Mouse (Mus musculus): ENCODE data around the gene Myt1l. TPM values are rescaled to one million over a fixed set of nuclear protein-coding genes. Genes with fewer than 3 reads are reported as not detected.

Myt1l gene
- total and polyA plus RNA-seq, 2 experiments from 2014 or later: 0.34 TPM; not detected in 1

DNA sequence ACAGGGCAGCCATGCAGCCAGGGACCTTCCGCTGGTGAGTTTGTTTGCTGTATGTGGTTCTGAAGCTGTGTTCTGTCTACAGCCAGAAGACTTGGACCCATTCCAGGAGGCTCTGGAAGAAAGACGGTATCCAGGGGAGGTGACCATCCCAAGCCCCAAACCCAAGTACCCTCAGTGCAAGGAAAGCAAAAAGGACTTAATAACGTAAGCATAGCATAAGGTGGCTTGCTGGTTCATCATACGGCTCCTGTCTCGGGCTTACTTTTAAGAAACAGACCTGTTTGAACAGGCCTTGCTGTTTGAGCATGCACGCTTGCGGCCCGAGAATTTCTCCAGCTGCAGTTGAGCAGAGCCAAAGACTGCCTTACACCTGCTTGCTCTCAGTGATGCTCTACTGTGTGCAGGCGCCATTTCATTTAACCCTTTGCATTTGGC is 326.0 kb downstream of the Myt1l start:
- TF ChIP-seq CTCF (IDR thresholded peaks at IDR 0.05; ENCODE audit: low read depth) (no peak), EP300 (IDR thresholded peaks at IDR 0.05; ENCODE audit: low read depth) (no peak)
- DNase-seq (ENCODE audit: low spot score): no peak
- WGBS: 76% methylated on average over 9 of the region's 9 CpGs
- H3K36me3 ChIP-seq (replicated peaks; ENCODE audit: control insufficient read depth, insufficient read depth, low read length): no peaks in the 10 kb centered on the region
- H3K9ac ChIP-seq (replicated peaks; ENCODE audit: low read depth, low read length): no peak overlapping the region
- H3K9me3 ChIP-seq (replicated peaks; ENCODE audit: control insufficient read depth, low read length): no peaks in the 10 kb centered on the region
- H3K27ac ChIP-seq (ENCODE audit: low read depth): no peak overlapping the region
- H3K4me1 ChIP-seq (ENCODE audit: control insufficient read depth, insufficient read depth): no peaks in the 10 kb centered on the region
- H3K4me2 ChIP-seq (ENCODE audit: low read depth, low read length): no peak overlapping the region
- no peak for ATAC-seq (ENCODE audit: insufficient read depth, low read depth)
- no peaks in the 10 kb centered on the region for H3K27me3 ChIP-seq (ENCODE audit: control insufficient read depth, insufficient read depth, low read length)
- no peak overlapping the region for H3K4me3 ChIP-seq (ENCODE audit: low read depth, low read length)

- H3K4me1 ChIP-seq (ENCODE audit: control insufficient read depth, insufficient read depth): no peaks in the 10 kb centered on the region
- H3K9ac ChIP-seq (replicated peaks; ENCODE audit: low read depth, low read length): no peak overlapping the region
- no peak overlapping the region for H3K4me3 ChIP-seq (ENCODE audit: low read depth, low read length)
- no peaks in the 10 kb centered on the region for H3K27me3 ChIP-seq (ENCODE audit: control insufficient read depth, insufficient read depth, low read length)
- H3K4me2 ChIP-seq (ENCODE audit: low read depth, low read length): no peak overlapping the region
- DNase-seq (ENCODE audit: low spot score): peak; percentile 26
- TF ChIP-seq EP300 (IDR thresholded peaks at IDR 0.05; ENCODE audit: low read depth) (no peak), CTCF (IDR thresholded peaks at IDR 0.05; ENCODE audit: low read depth) (peak; percentile 68)
- H3K36me3 ChIP-seq (replicated peaks; ENCODE audit: control insufficient read depth, insufficient read depth, low read length): no peaks in the 10 kb centered on the region
- no peak overlapping the region for H3K27ac ChIP-seq (ENCODE audit: low read depth)
- WGBS: 21% methylated on average over 5 of the region's 5 CpGs
- 0 out of 2 replicates have a peak, but pooled peaks have one; percentile 30 for ATAC-seq (ENCODE audit: insufficient read depth, low read depth)
- no peaks in the 10 kb centered on the region for H3K9me3 ChIP-seq (replicated peaks; ENCODE audit: control insufficient read depth, low read length)
Measured at GRCm38 (mm10) chr12:29855007-29855406, 326.8 kb downstream of the Myt1l start.

DNA sequence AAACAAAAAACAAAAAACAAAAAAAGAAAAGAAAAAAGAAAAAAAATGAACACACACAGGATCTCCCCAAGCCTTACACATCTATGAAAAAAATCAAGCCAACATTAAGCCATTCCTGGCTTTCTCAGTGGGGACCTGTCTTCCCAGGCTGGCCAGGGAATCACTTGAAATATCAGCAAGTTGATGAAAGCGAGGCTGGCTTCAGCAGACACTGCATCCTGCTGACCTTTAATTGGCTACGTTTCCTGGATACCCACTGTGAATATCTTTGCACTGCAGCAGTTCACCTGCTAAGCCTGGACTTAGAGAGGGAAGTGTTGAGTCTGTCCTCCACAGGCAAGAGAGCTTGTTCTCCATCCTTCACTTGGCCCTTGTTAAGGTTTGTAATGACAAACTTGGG is 332.8 kb downstream of the Myt1l start:
- no peaks in the 10 kb centered on the region for H3K27me3 ChIP-seq (ENCODE audit: control insufficient read depth, insufficient read depth, low read length)
- WGBS: 16% methylated on average over 2 of the region's 2 CpGs

GRCm38 (mm10) chr12:29868295-29868694 is 340.1 kb downstream of the Myt1l start:
- no peak overlapping the region for H3K4me2 ChIP-seq (ENCODE audit: low read depth, low read length)
- H3K27me3 ChIP-seq (ENCODE audit: control insufficient read depth, insufficient read depth, low read length): no peaks in the 10 kb centered on the region
- H3K4me1 ChIP-seq (ENCODE audit: control insufficient read depth, insufficient read depth): no peaks in the 10 kb centered on the region
- TF ChIP-seq CTCF (IDR thresholded peaks at IDR 0.05; ENCODE audit: low read depth): no peak
- TF ChIP-seq EP300 (IDR thresholded peaks at IDR 0.05; ENCODE audit: low read depth): no peak
- no peak for DNase-seq (ENCODE audit: low spot score)
- no peak overlapping the region for H3K9ac ChIP-seq (replicated peaks; ENCODE audit: low read depth, low read length)
- ATAC-seq (ENCODE audit: insufficient read depth, low read depth): no peak
- H3K27ac ChIP-seq (ENCODE audit: low read depth): no peak overlapping the region
- no peaks in the 10 kb centered on the region for H3K9me3 ChIP-seq (replicated peaks; ENCODE audit: control insufficient read depth, low read length)
- H3K36me3 ChIP-seq (replicated peaks; ENCODE audit: control insufficient read depth, insufficient read depth, low read length): no peaks in the 10 kb centered on the region
- no peak overlapping the region for H3K4me3 ChIP-seq (ENCODE audit: low read depth, low read length)
- 78% methylated on average over 4 of the region's 4 CpGs for WGBS

More for the DNA sequence above, 332.8 kb downstream of the Myt1l start:
- TF ChIP-seq CTCF (IDR thresholded peaks at IDR 0.05; ENCODE audit: low read depth): no peak
- no peak for TF ChIP-seq EP300 (IDR thresholded peaks at IDR 0.05; ENCODE audit: low read depth)
- ATAC-seq (ENCODE audit: insufficient read depth, low read depth): no peak
- H3K9me3 ChIP-seq (replicated peaks; ENCODE audit: control insufficient read depth, low read length): no peaks in the 10 kb centered on the region
- H3K27ac ChIP-seq (ENCODE audit: low read depth): no peak overlapping the region
- no peaks in the 10 kb centered on the region for H3K36me3 ChIP-seq (replicated peaks; ENCODE audit: control insufficient read depth, insufficient read depth, low read length)
- H3K9ac ChIP-seq (replicated peaks; ENCODE audit: low read depth, low read length): no peak overlapping the region
- H3K4me1 ChIP-seq (ENCODE audit: control insufficient read depth, insufficient read depth): no peaks in the 10 kb centered on the region
- DNase-seq (ENCODE audit: low spot score): no peak
- no peak overlapping the region for H3K4me3 ChIP-seq (ENCODE audit: low read depth, low read length)
- H3K4me2 ChIP-seq (ENCODE audit: low read depth, low read length): no peak overlapping the region

DNA sequence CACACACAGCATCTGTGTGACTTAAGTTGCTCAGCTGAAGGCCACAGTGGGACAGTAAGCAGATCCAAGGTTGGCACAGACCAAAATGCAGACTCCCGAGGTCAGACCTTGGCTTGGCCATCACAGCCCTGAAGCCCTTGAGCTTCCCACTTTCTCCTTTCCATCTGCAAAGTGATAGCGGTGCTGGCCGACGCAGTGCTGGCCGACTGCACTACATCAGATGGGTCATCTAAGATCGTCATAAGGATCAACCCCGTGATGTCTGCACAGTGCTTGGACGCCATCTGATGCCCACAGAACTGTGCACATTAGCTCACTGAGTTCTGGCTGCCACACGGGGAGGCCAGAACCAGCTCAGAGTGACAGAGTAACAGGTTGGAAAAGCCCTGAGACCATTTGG is 340.6 kb downstream of the Myt1l start:
- ATAC-seq (ENCODE audit: insufficient read depth, low read depth) (no peak), DNase-seq (ENCODE audit: low spot score) (no peak)
- no peak for TF ChIP-seq EP300 (IDR thresholded peaks at IDR 0.05; ENCODE audit: low read depth)
- TF ChIP-seq CTCF (IDR thresholded peaks at IDR 0.05; ENCODE audit: low read depth): no peak
- WGBS: 81% methylated on average over 9 of the region's 9 CpGs
- Histone ChIP-seq H3K27ac (ENCODE audit: low read depth) (no peak overlapping the region), H3K4me3 (ENCODE audit: low read depth, low read length) (no peak overlapping the region), H3K27me3 (ENCODE audit: control insufficient read depth, insufficient read depth, low read length) (no peaks in the 10 kb centered on the region), H3K4me1 (ENCODE audit: control insufficient read depth, insufficient read depth) (no peaks in the 10 kb centered on the region), H3K4me2 (ENCODE audit: low read depth, low read length) (no peak overlapping the region), H3K9me3 (replicated peaks; ENCODE audit: control insufficient read depth, low read length) (no peaks in the 10 kb centered on the region), H3K9ac (replicated peaks; ENCODE audit: low read depth, low read length) (no peak overlapping the region), H3K36me3 (replicated peaks; ENCODE audit: control insufficient read depth, insufficient read depth, low read length) (no peaks in the 10 kb centered on the region)

- WGBS: 48% methylated on average over 7 of the region's 7 CpGs
- Histone ChIP-seq H3K27ac (ENCODE audit: low read depth) (no peak overlapping the region), H3K9ac (replicated peaks; ENCODE audit: low read depth, low read length) (no peak overlapping the region), H3K27me3 (ENCODE audit: control insufficient read depth, insufficient read depth, low read length) (no peaks in the 10 kb centered on the region), H3K4me3 (ENCODE audit: low read depth, low read length) (no peak overlapping the region), H3K4me2 (ENCODE audit: low read depth, low read length) (no peak overlapping the region), H3K9me3 (replicated peaks; ENCODE audit: control insufficient read depth, low read length) (no peaks in the 10 kb centered on the region), H3K4me1 (ENCODE audit: control insufficient read depth, insufficient read depth) (0 out of 2 replicates have a peak, but pooled peaks cover 4% of the 10 kb centered on the region), H3K36me3 (replicated peaks; ENCODE audit: control insufficient read depth, insufficient read depth, low read length) (no peaks in the 10 kb centered on the region)
- DNase-seq (ENCODE audit: low spot score) (no peak), ATAC-seq (ENCODE audit: insufficient read depth, low read depth) (no peak)
- TF ChIP-seq CTCF (IDR thresholded peaks at IDR 0.05; ENCODE audit: low read depth): no peak
- no peak for TF ChIP-seq EP300 (IDR thresholded peaks at IDR 0.05; ENCODE audit: low read depth)
Measured at GRCm38 (mm10) chr12:29872156-29872815, 344.1 kb downstream of the Myt1l start.

All from heart, postnatal 0 days (tissue).